Mouse (Mus musculus) forebrain, embryonic 16.5 days (tissue): Measurements from ENCODE around the gene Mrgpre. TPM values are rescaled to one million over a fixed set of nuclear protein-coding genes. Genes with fewer than 3 reads are reported as not detected.

Experiments used
- ATAC-seq: fragments of 200-750 bp; cut with Nextera tagmentation; 2 replicates; pipeline ENCODE4 v1.8.0; 2017; ENCODE audit warnings: mild to moderate bottlenecking, moderate library complexity
- H3K27ac ChIP-seq: fragments of 300-500 bp; sonication (generic); 2 replicates; pipeline ENCODE4 v1.5.1; 2014; ENCODE audit warnings: low read length, control low read depth
- H3K27me3 ChIP-seq: fragments of 300-500 bp; sonication (generic); replicated peaks from 2 replicates; pipeline ENCODE4 v1.6.1; 2014; ENCODE audit warnings: low read length; ENCODE audit not compliant: control insufficient read depth, insufficient read depth
- H3K36me3 ChIP-seq: fragments of 300-500 bp; sonication (generic); 2 replicates; pipeline ENCODE4 v1.6.1; 2014; ENCODE audit not compliant: control insufficient read depth, insufficient read depth
- H3K4me1 ChIP-seq: fragments of 300-500 bp; sonication (generic); replicated peaks from 2 replicates; pipeline ENCODE4 v1.6.1; 2014; ENCODE audit warnings: low read length; ENCODE audit not compliant: control insufficient read depth, insufficient read depth
- H3K4me2 ChIP-seq: fragments of 300-500 bp; sonication (generic); 2 replicates; pipeline ENCODE4 v1.6.1; 2014; ENCODE audit warnings: mild to moderate bottlenecking, low read length, control low read depth
- H3K4me3 ChIP-seq: fragments of 300-500 bp; sonication (generic); replicated peaks from 2 replicates; pipeline ENCODE4 v1.5.1; 2014; ENCODE audit warnings: mild to moderate bottlenecking, low read length, control low read depth
- H3K9ac ChIP-seq: fragments of 300-500 bp; sonication (generic); replicated peaks from 2 replicates; pipeline ENCODE4 v1.6.1; 2014; ENCODE audit warnings: low read depth, low read length, control low read depth
- H3K9me3 ChIP-seq: fragments of 300-500 bp; sonication (generic); 2 replicates; pipeline ENCODE4 v1.6.1; 2016; ENCODE audit warnings: low read length; ENCODE audit not compliant: control insufficient read depth
- WGBS: fragments of 180-500 bp; shearing (Covaris S2); extraction: QIAGEN DNeasy Blood & Tissue Kit; methylation state at CpG from one replicate; pipeline ENCODE4 v1.1.7; 2014; 5-methylcytosine and 5-hydroxymethylcytosine counted together
- polyA plus RNA-seq: library from polyadenylated mRNA; unstranded; fragments of >200 nt; fragmentation: Nextera tagmentation; extraction: Ambion mirVana; gene quantifications from 2 replicates; pipeline ENCODE4 v1.2.1, GENCODE M21; 2015

Gene Mrgpre
- polyA plus RNA-seq, 1 experiment from 2014 or later, result 5.8 TPM

DNA sequence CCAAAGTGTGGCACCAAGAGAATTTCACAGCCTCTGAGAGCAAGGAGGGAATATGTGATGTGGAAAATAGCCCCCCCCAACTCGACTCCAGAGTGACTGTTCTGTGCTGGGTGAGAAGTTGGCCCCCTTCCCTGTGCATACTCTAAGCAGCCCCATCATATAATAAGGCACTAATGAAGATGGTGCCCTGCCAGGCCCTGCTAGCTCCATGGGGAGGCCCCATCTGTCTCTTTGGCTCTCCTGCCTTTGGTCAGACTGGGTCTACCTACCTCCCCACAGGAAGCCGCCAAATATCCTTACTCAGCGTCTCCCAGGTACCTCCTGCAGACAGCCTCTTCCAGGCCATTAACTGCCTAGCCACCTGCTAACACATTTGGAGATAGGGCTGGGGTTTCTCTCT lies 25.3 kb downstream of the Mrgpre start:
- Histone ChIP-seq H3K4me3 (no peak overlapping the region), H3K9ac (no peak overlapping the region), H3K27ac (no peak overlapping the region), H3K36me3 (no peaks in the 10 kb centered on the region), H3K4me1 (peaks cover 8% of the 10 kb centered on the region), H3K27me3 (peaks cover 6% of the 10 kb centered on the region; the same call in 1 of the 2 replicates), H3K4me2 (no peak overlapping the region), H3K9me3 (no peaks in the 10 kb centered on the region)
- WGBS, result 51% methylated on average over 3 of the region's 3 CpGs
- ATAC-seq, result no peak

DNA sequence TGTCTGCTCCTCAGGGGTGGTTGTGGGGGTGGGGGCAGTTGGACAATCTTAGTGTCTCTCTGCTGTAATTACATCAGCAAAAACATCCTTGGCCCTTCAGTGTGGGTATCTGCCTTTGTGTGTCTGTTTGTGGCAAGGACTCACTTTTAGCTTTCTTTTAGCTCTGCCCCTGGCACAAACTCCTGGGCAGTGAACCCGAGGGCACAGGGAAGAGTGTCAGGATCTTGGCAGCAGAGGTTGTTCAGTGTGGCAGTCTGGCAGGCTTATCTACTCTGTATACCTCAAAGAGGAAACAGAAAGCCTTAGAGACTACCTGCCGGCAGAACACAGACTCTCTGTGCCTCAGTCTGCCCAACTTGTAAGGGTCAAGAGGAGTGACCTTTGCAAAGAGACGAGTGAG lies 26.6 kb downstream of the Mrgpre start:
- H3K27ac ChIP-seq, result no peak overlapping the region
- no peak overlapping the region for H3K4me2 ChIP-seq
- WGBS, result 65% methylated on average over 3 of the region's 3 CpGs
- H3K4me1 ChIP-seq, result peaks cover 8% of the 10 kb centered on the region
- H3K36me3 ChIP-seq, result no peaks in the 10 kb centered on the region
- H3K9me3 ChIP-seq, result no peaks in the 10 kb centered on the region
- no peak overlapping the region for H3K9ac ChIP-seq
- ATAC-seq, result no peak
- no peak overlapping the region for H3K4me3 ChIP-seq
- peaks cover 6% of the 10 kb centered on the region; the same call in 1 of the 2 replicates for H3K27me3 ChIP-seq

DNA sequence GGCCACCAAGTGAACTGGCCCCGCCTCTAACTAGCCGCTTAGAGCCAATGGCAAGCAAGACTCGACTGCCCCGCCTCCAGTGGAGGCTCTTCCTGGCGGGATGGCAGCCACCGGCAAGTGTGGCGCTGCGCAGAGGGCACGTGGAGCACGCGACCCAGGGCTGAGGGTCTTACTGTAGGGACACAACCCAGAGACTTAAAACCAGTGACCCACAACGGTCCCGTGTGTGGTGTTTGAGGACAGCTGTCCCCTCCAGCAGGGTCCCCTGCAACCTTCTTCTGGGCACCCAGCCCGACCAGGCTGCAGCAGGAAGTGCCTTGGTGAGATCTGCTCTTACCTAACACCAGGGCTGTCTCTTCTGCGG lies 27.3 kb downstream of the Mrgpre start:
- Histone ChIP-seq H3K4me1 (peaks cover 8% of the 10 kb centered on the region), H3K9me3 (no peaks in the 10 kb centered on the region), H3K27ac (no peak overlapping the region), H3K4me2 (peak overlapping the region; percentile 77), H3K4me3 (peak overlapping the region; percentile 40), H3K9ac (peak overlapping the region; percentile 20; the same call in 1 of the 2 replicates), H3K27me3 (peaks cover 6% of the 10 kb centered on the region; the same call in 1 of the 2 replicates), H3K36me3 (no peaks in the 10 kb centered on the region)
- ATAC-seq, result peak; percentile 92
- WGBS, result 2% methylated on average over 15 of the region's 15 CpGs

DNA sequence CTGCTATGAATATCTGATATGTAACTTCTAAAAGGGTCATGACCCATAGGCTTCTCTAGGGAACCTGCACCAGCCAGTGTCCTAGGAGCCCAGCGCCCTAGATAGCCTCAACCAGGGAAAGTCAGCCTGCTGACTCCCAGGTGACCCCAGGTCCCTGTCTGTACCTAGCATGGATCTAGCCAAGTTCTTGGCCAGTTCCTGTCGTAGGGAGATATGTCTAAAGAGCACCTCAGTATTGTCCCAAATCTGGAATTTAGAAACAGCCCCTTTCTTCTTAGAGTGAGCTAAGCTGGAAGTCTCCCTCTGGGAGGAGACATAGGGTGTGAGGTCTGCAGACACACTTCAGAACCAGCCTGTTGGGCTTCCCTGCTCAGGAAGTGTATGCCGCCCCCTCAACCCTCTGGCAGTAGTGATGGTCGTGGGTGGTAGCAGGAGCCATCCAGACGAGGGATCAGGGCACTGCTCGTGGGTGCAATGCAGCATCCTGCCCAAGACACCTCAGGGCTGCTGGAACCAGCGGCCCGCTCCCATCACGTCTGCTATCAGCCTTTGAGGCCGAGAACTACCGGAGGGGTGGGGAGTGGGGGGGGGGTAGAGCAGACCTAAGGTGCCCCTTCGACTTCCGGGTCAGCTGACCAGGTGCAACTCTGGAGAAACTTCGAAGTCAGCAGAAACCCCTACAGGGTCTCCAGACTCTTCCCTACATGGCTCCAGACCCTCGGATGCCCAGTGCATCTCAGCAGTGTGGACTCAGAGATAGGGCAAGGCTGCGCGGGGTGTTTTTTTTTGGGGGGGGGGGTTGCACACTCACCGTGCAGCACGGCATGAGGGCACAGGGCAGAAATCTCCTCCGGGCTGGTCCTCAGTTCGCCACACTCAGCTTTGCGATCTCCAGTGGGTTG lies 27.9 kb downstream of the Mrgpre start, which contains the start of gene Osbpl5:
Gene Osbpl5, minus strand, starts transcription at position 861 of the 902 bp plus-strand sequence.
- no peak within 1 kb of the TSS for H3K27ac ChIP-seq
- H3K36me3 ChIP-seq, result no peaks in the 10 kb centered on the region
- H3K4me2 ChIP-seq, result peak within 1 kb of the TSS; percentile 77
- H3K4me1 ChIP-seq, result peaks cover 8% of the 10 kb centered on the region
- 28% methylated on average over 22 of the region's 22 CpGs for WGBS
- H3K27me3 ChIP-seq, result peaks cover 6% of the 10 kb centered on the region; the same call in 1 of the 2 replicates
- H3K9ac ChIP-seq, result peak within 1 kb of the TSS; percentile 20; the same call in 1 of the 2 replicates
- H3K9me3 ChIP-seq, result no peaks in the 10 kb centered on the region
- peak within 1 kb of the TSS; percentile 40 for H3K4me3 ChIP-seq
- ATAC-seq, result 0 out of 2 replicates have a peak, but pooled peaks have one; percentile 23

DNA sequence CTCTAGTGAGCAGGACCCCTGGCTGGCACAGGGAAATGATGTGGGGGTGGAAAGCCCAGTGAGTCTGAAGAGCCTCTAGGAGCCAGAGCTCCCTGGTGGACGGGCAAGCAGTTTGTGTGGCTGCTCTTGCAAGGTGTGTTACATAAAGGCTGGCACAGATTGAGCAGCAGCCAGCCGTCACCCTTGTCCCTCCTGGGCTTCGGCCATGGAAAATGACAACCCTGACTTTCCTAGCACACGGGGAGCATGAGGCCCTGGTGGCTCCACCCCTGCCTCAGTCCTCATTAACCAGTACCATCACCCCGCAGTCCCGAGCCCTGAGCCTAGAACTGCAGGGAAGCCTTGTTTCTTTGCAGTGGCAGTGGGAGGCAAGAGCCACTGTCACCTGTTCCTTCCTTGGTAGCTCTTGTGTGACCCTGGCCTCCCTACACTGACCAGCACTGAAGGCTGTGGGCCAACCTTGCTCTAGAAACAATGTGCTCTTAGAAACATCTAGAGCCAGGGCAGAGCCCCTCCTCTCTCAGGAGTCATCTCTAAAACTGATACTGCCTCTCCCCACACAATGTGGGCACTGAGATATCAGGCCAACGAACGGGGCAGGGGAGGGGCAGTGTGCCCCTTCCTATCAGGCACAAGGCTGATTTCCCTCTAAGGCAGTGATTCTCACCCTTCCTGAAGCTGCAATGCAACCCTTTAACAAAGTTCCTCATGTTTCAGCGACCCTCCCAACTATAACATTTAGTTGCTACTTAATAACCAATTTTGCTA lies 28.8 kb downstream of the Mrgpre start:
- H3K4me2 ChIP-seq, result no peak overlapping the region
- H3K27ac ChIP-seq, result no peak overlapping the region
- WGBS, result 72% methylated on average over 9 of the region's 9 CpGs
- H3K27me3 ChIP-seq, result peaks cover 6% of the 10 kb centered on the region; the same call in 1 of the 2 replicates
- no peak overlapping the region for H3K9ac ChIP-seq
- ATAC-seq, result no peak
- no peak overlapping the region for H3K4me3 ChIP-seq
- H3K9me3 ChIP-seq, result no peaks in the 10 kb centered on the region
- peaks cover 8% of the 10 kb centered on the region for H3K4me1 ChIP-seq
- H3K36me3 ChIP-seq, result no peaks in the 10 kb centered on the region

DNA sequence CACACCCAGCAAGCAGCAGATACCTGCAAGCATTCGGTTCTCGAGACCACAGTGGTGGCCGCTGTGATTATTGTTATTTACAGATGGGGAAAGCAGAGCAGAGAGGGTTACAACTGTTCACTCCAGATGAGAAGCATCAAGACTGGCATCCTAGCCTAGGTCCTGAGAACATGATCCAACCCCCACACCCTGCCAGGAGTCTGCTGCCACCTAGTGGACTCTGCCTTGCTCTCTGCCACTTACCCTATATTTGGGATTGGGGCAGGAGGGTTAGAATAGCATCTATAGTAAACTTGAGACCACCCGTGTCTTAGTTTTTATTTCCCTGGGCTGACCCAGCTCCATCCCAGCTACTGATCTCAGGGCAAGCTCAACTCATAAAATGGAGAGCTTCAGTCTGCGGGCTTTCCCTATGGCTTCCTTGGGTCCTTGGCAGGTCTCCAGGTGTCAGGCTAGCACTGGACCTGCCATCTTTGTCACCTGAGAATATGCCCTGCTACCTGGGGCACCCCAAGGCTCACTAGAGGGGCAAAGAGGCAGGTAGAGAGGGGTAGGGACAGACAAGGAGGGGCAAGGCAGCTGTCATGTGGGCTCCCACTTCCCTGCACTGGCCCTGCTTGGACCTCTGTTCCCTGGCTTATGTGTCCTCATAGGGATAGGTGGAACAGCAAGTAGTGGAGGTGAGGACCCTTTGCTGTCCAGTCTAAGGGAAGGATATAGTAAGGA lies 30.1 kb downstream of the Mrgpre start:
- peaks cover 6% of the 10 kb centered on the region; the same call in 1 of the 2 replicates for H3K27me3 ChIP-seq
- no peaks in the 10 kb centered on the region for H3K36me3 ChIP-seq
- H3K4me1 ChIP-seq, result peaks cover 11% of the 10 kb centered on the region
- no peak for ATAC-seq
- no peaks in the 10 kb centered on the region for H3K9me3 ChIP-seq
- no peak overlapping the region for H3K4me3 ChIP-seq
- WGBS, result 46% methylated on average over 5 of the region's 5 CpGs
- no peak overlapping the region for H3K27ac ChIP-seq
- H3K4me2 ChIP-seq, result no peak overlapping the region
- no peak overlapping the region for H3K9ac ChIP-seq

DNA sequence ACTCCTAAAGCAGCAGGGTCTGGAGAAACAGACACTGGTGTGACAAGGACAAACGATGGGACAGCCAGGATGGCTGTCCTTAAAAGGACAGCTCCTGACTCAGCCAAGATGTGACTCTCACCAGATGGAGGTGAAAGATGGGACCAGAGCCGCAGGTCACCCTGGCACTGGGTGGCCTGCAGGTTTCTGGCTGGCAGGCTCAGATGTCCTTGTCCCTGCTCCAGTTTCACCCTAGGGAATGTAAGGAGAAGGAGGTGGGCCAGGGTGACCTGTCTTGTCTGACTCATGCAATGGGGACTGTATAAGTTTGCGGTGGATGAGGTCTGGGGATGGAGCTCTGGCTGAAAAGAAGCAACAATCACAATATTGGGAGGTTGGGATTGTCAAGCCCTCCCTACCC lies 31.7 kb downstream of the Mrgpre start:
- H3K4me3 ChIP-seq, result no peak overlapping the region
- peaks cover 23% of the 10 kb centered on the region for H3K4me1 ChIP-seq
- H3K4me2 ChIP-seq, result no peak overlapping the region
- H3K9ac ChIP-seq, result no peak overlapping the region
- ATAC-seq, result no peak
- H3K27ac ChIP-seq, result no peak overlapping the region
- no peaks in the 10 kb centered on the region for H3K9me3 ChIP-seq
- no peaks in the 10 kb centered on the region for H3K36me3 ChIP-seq
- WGBS, result 88% methylated on average over 3 of the region's 3 CpGs
- peaks cover 6% of the 10 kb centered on the region; the same call in 1 of the 2 replicates for H3K27me3 ChIP-seq

DNA sequence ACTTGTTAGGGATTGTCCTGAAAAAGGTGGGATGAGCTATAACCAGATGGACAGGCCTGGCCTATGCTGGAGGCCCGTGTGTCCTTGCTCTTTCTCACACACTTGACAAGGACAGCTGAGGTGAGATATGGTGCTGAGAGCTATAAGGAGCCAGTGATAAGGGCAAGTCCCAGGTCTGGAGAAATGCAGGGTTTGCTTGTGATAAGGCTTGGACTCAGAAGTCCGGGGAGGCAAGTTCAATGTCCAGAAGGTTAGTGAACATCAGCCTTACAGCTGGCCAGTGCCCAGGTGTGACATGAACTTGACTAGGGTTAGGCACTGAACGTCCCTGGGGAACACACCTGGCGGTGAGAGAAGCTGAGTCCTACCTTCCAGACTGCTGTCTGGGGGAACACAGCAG lies 32.2 kb downstream of the Mrgpre start:
- no peak for ATAC-seq
- Histone ChIP-seq H3K27me3 (peaks cover 6% of the 10 kb centered on the region; the same call in 1 of the 2 replicates), H3K4me1 (peaks cover 20% of the 10 kb centered on the region), H3K9ac (no peak overlapping the region), H3K36me3 (no peaks in the 10 kb centered on the region), H3K9me3 (no peaks in the 10 kb centered on the region), H3K4me3 (no peak overlapping the region), H3K27ac (no peak overlapping the region), H3K4me2 (no peak overlapping the region)
- WGBS, result 75% methylated on average over 4 of the region's 4 CpGs
